Mouse (Mus musculus) mammary gland, adult 2 months (tissue): ENCODE results near the gene Gfod2. TPM values are rescaled to one million over a fixed set of nuclear protein-coding genes. Genes with fewer than 3 reads are reported as not detected.

Source experiments
- polyA plus RNA-seq: library from polyadenylated mRNA; depleted of rRNA; stranded (reverse); fragments of >200 nt; gene quantifications from 2 replicates; pipeline ENCODE4 v1.2.3, GENCODE M21; 2012; ENCODE audit warnings: low replicate concordance; rRNA removed

The Gfod2 gene
- 7.4 and 11.3 TPM in 2 replicates for polyA plus RNA-seq

DNA sequence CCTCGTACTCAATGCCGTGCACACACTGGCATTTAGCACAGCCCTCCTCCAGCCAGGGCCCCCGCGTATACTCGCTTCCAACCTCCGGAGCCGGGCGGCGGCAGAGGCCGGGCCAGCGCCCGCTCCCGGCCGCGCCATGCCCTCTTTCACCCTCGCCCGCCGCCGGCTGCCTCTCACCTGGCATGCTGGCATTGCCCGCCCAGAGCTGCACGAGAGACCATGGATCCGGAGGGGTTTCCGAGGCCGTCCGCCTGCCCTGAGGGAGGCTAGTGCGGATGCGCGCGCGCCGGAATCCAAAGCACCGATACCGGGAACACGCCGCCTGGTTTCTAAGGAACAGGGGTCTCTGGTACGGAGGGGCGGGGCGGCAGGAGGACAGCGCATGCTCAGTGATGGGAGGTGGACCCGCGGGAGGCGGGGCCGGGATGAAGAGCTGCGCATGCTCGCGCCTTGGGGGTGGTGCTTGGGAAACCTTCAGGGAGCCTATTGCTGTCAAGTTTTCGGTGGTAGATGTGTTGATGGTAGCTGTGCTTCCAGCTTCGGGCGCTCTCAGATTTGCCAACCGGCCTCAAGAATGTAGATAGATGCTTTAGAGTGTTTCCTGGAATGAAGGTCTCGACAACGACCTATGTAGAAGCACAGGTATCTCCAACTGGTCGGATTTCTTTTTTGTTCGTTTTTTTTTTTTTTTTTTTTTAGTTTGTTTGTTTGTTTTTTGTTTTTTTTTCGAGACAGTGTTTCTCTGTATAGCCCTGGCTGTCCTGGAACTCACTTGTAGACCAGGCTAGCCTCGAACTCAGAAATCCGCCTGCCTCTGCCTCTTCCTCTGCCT, at the start of gene Gfod2:
Gfod2 (minus strand) TSS at position 388 of the 832 bp plus-strand sequence.

GRCm38 (mm10) chr8:105707498-105708403, 50.7 kb downstream of the Gfod2 start, which contains the start of the genes 4933405L10Rik and Enkd1:
TSS of gene 4933405L10Rik (plus strand) at chr8:105707655.
TSS of gene Enkd1 (minus strand) at chr8:105708210.

GRCm38 (mm10) chr8:105700966-105701824, 57.3 kb downstream of the Gfod2 start, which contains the start of the genes Acd and Pard6a:
TSS of gene Acd (minus strand) at chr8:105701102.
TSS of gene Pard6a (plus strand) at chr8:105701148.

GRCm38 (mm10) chr8:105685796-105686308, 72.6 kb downstream of the Gfod2 start, which contains the start of gene Carmil2:
TSS of gene Carmil2 (plus strand) at chr8:105686274.

Other genes with a start within 250 kb of the Gfod2 start
- gene Hsd11b2, start 239.9 kb downstream of the Gfod2 start, polyA plus RNA-seq: 0.89 and 1.1 TPM in 2 replicates
- 97.3 and 171 TPM in 2 replicates for gene Atp6v0d1, start 192.6 kb downstream of the Gfod2 start, polyA plus RNA-seq
- 27.0 and 36.9 TPM in 2 replicates for gene Ripor1, start 153.4 kb downstream of the Gfod2 start, polyA plus RNA-seq
- 11.3 and 19.0 TPM in 2 replicates for gene Ctcf, start 122.1 kb downstream of the Gfod2 start, polyA plus RNA-seq
- gene Agrp, start 121.3 kb downstream of the Gfod2 start, polyA plus RNA-seq: 0.39 TPM in 1 of 2 replicates, not detected in the other
- gene Carmil2, start 72.4 kb downstream of the Gfod2 start, polyA plus RNA-seq: 13.1 and 40.2 TPM in 2 replicates
- gene Acd, start 57.6 kb downstream of the Gfod2 start, polyA plus RNA-seq: 55.9 TPM in 2 replicates
- gene Pard6a, start 57.5 kb downstream of the Gfod2 start, polyA plus RNA-seq: 19.0 and 20.4 TPM in 2 replicates
- 0.12 TPM in 1 of 2 replicates, not detected in the other for gene 4933405L10Rik, start 51.0 kb downstream of the Gfod2 start, polyA plus RNA-seq
- 5.1 and 10.4 TPM in 2 replicates for gene Enkd1, start 50.5 kb downstream of the Gfod2 start, polyA plus RNA-seq
- 30.2 and 35.5 TPM in 2 replicates for gene Ranbp10, start 68.7 kb upstream of the Gfod2 start, polyA plus RNA-seq
- gene Tsnaxip1, start 69.1 kb upstream of the Gfod2 start, polyA plus RNA-seq: not detected in 2 replicates
- gene Cenpt, start 94.6 kb upstream of the Gfod2 start, polyA plus RNA-seq: 13.7 and 18.8 TPM in 2 replicates
- gene Thap11, start 96.5 kb upstream of the Gfod2 start, polyA plus RNA-seq: 47.9 and 76.8 TPM in 2 replicates
- gene Nutf2, start 101.9 kb upstream of the Gfod2 start, polyA plus RNA-seq: 16.7 and 34.9 TPM in 2 replicates
- 75.2 and 91.4 TPM in 2 replicates for gene Edc4, start 122.2 kb upstream of the Gfod2 start, polyA plus RNA-seq
- 2.1 and 5.6 TPM in 2 replicates for gene Nrn1l, start 134.9 kb upstream of the Gfod2 start, polyA plus RNA-seq
- 44.9 and 68.5 TPM in 2 replicates for gene Pskh1, start 141.8 kb upstream of the Gfod2 start, polyA plus RNA-seq
- 3.0 and 3.2 TPM in 2 replicates for gene Ctrl, start 175.2 kb upstream of the Gfod2 start, polyA plus RNA-seq
- gene Psmb10, start 179.8 kb upstream of the Gfod2 start, polyA plus RNA-seq: 155 and 284 TPM in 2 replicates
- gene Lcat, start 184.7 kb upstream of the Gfod2 start, polyA plus RNA-seq: 4.1 and 5.4 TPM in 2 replicates
- gene Slc12a4, start 207.4 kb upstream of the Gfod2 start, polyA plus RNA-seq: 43.9 and 52.9 TPM in 2 replicates
- 0.67 and 0.73 TPM in 2 replicates for gene Dpep3, start 220.8 kb upstream of the Gfod2 start, polyA plus RNA-seq
- gene Dus2, start 232.7 kb upstream of the Gfod2 start, polyA plus RNA-seq: 16.2 and 27.0 TPM in 2 replicates
- not detected in 2 replicates for gene Dpep2nb, start 247.3 kb upstream of the Gfod2 start, polyA plus RNA-seq